Mouse (Mus musculus) liver, adult 2 months (tissue): ENCODE results near the gene Cep97. TPM values are rescaled to one million over a fixed set of nuclear protein-coding genes. Genes with fewer than 3 reads are reported as not detected.
A peak's percentile ranks its signal among the peaks of the same experiment; 100 is the strongest.
"Not testable (repeated sequence)": the region's sequence is repeated elsewhere in the genome, so short reads cannot be mapped to it uniquely, and the experiment has no call there.

Experiments used
- DNase-seq: peaks from one replicate; pipeline ENCODE4 v3.0.0-alpha.2; 2011; ENCODE audit warnings: low read depth, low spot score; ENCODE audit errors: extremely low read depth
- H3K27ac ChIP-seq: fragments of 200-500 bp; replicated peaks from 2 replicates; pipeline ENCODE4 v1.5.1; 2012; ENCODE audit warnings: low read depth, mild to moderate bottlenecking, control low read depth, inconsistent platforms, low read length; ENCODE audit not compliant: insufficient read depth
- H3K27me3 ChIP-seq: fragments of 200-500 bp; 2 replicates; pipeline ENCODE4 v1.6.1; 2012; ENCODE audit warnings: mild to moderate bottlenecking, moderate library complexity, low read length, inconsistent platforms; ENCODE audit not compliant: control insufficient read depth, insufficient read depth
- H3K36me3 ChIP-seq: fragments of 200-500 bp; 2 replicates; pipeline ENCODE4 v1.6.1; 2012; ENCODE audit warnings: low read length, inconsistent platforms; ENCODE audit not compliant: control insufficient read depth, insufficient read depth
- H3K4me1 ChIP-seq: fragments of 200-500 bp; 2 replicates; pipeline ENCODE4 v1.6.1; 2011; ENCODE audit warnings: low read length; ENCODE audit not compliant: control insufficient read depth, insufficient read depth
- H3K4me3 ChIP-seq: fragments of 200-500 bp; 2 replicates; pipeline ENCODE4 v1.5.1; 2011; ENCODE audit warnings: low read depth, mild to moderate bottlenecking, control low read depth, low read length, moderate library complexity; ENCODE audit not compliant: insufficient read depth
- H3K79me2 ChIP-seq: fragments of 200-500 bp; 2 replicates; pipeline ENCODE4 v1.6.1; 2012; ENCODE audit warnings: inconsistent platforms, mild to moderate bottlenecking, low read length, moderate library complexity; ENCODE audit not compliant: control insufficient read depth, insufficient read depth
- H3K9ac ChIP-seq: fragments of 200-500 bp; 2 replicates; pipeline ENCODE4 v1.6.1; 2012; ENCODE audit warnings: low read depth, mild to moderate bottlenecking, control low read depth, inconsistent platforms, low read length
- CTCF ChIP-seq: fragments of 200-500 bp; IDR thresholded peaks from 2 replicates; pipeline ENCODE4 v1.5.1; 2011; ENCODE audit warnings: low read depth, low read length, control low read depth
- POLR2A ChIP-seq: fragments of 200-500 bp; IDR thresholded peaks from 2 replicates; pipeline ENCODE4 v1.6.1; 2011; ENCODE audit warnings: low read length, control low read depth; ENCODE audit not compliant: insufficient read depth; ENCODE audit errors: extremely low read depth
- WGBS: fragments of 180-500 bp; shearing (Covaris S2); methylation state at CpG from one replicate; pipeline ENCODE4 v1.1.7; 2018; 5-methylcytosine and 5-hydroxymethylcytosine counted together
- polyA plus RNA-seq: library from polyadenylated mRNA; depleted of rRNA; stranded (reverse); fragments of >200 nt; gene quantifications from 2 replicates; pipeline ENCODE4 v1.2.3, GENCODE M21; 2012
- total RNA-seq: library from RNA; depleted of rRNA; stranded (reverse); fragments of >200 nt; gene quantifications from 2 replicates; pipeline ENCODE4 v1.2.3, GENCODE M21; 2014

The Cep97 gene
- total and polyA plus RNA-seq, 2 experiments = 0.39 to 1.7 TPM

DNA sequence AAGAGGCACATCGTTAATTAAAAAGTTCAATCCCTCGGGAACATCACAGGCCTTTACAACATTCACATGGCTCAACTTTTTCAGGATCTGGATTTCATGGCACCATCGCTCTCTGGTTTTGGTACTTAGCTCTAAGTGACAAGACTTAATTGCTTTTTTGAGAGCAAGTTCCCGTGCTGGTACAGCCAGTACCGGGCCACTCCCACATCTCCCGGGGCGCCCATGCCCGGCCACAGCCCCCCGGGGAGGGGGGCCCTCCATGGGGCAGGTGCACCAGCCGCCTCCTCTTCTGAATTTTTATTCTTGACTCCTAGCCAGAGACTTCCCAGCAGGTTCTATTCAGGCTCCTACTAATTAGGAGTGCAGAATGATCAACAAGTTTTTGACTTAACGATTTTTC is 50.4 kb downstream of the Cep97 start:
- DNase-seq = no peak
- Histone ChIP-seq H3K9ac (no peak overlapping the region), H3K36me3 (no peaks in the 10 kb centered on the region)

DNA sequence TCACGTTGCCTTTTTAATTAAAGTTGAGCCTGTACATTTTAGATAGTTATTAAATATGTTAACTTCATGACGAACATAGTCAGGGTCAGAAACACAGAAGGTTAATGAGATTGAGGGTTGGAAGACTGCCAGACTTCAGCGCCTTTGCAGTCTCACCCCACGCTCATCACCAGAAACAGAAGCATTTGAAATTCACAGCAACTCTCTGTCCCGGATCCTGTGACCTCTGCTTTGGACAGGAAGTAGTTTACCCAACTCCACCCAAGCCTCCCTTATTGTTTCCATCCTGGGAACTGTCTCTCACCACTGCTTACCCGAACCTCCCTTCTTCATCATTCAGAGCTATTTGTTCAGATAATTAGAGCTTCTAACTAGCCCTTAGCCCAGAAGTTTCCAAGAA is 58.6 kb downstream of the Cep97 start:
- H3K27me3 ChIP-seq = no peaks in the 10 kb centered on the region
- no peak overlapping the region for H3K27ac ChIP-seq
- DNase-seq = no peak
- no peak overlapping the region for H3K4me3 ChIP-seq
- TF ChIP-seq POLR2A = no peak
- no peak for TF ChIP-seq CTCF
- H3K4me1 ChIP-seq = peaks cover 2% of the 10 kb centered on the region; the same call in 1 of the 2 replicates
- no peaks in the 10 kb centered on the region for H3K79me2 ChIP-seq
- H3K36me3 ChIP-seq = no peaks in the 10 kb centered on the region
- H3K9ac ChIP-seq = no peak overlapping the region
- WGBS = 61% methylated on average over 6 of the region's 6 CpGs

More for the DNA sequence above, 50.4 kb downstream of the Cep97 start:
- Histone ChIP-seq H3K4me1 (no peaks in the 10 kb centered on the region), H3K79me2 (no peaks in the 10 kb centered on the region), H3K27ac (no peak overlapping the region), H3K27me3 (no peaks in the 10 kb centered on the region), H3K4me3 (no peak overlapping the region)
- 90% methylated on average over 11 of the region's 11 CpGs for WGBS
- TF ChIP-seq CTCF (no peak), POLR2A (no peak)

DNA sequence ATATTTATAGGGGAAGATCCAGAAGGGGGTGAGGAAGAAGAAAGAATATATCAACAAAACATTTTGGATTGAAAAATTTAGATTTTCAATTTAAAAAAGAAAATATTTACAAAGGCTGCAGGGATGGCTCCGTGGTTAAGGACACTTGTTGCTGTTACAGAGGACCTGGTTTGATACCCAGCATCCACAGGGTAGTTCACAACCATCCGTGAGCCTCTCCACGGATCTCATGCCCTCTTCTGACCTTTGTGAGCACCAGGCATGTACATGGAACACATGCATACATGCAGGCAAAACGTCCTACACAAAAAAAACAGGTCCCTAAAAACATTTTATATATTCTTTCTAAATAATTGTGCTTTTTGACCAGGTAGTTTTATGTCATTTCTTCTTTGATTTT is 70.8 kb downstream of the Cep97 start:
- no peaks in the 10 kb centered on the region for H3K79me2 ChIP-seq
- peaks cover 2% of the 10 kb centered on the region; the same call in 1 of the 2 replicates for H3K4me1 ChIP-seq
- no peak overlapping the region for H3K4me3 ChIP-seq
- no peak for TF ChIP-seq POLR2A
- TF ChIP-seq CTCF = no peak
- no peaks in the 10 kb centered on the region for H3K27me3 ChIP-seq
- H3K27ac ChIP-seq = no peak overlapping the region
- DNase-seq = no peak
- H3K9ac ChIP-seq = no peak overlapping the region
- WGBS = 59% methylated on average over 4 of the region's 4 CpGs
- no peaks in the 10 kb centered on the region for H3K36me3 ChIP-seq

DNA sequence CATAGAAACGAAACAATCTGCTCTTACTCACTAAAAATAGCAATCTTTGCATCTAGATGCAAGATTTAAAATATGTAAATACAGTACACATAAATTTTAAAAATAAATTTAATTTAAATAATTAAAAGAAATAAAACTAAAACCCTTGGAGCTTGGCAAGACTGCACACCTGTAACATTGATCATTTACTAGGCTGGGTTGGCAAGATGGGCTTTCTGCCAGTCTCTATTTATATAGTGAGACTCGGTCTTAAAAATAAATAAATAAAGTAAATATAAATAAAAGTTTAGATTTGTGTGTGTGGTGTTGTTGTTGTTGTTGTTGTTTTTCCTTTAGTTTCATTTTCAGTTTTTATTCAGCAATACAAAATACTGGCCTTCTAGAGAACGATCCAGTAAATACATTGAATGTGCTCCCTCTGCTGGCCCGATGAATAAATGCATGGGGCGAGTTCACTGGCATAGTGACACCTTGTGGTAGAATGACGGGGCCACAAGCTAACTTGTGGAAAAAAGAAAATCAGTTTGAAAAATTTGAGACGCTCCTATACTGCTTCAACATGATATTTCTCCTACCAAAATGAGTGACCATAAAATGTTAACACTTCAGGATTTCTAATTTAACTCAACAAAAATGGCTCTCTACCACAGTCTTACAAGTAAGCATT is 71.4 kb downstream of the Cep97 start:
- Histone ChIP-seq H3K4me1 (peaks cover 2% of the 10 kb centered on the region; the same call in 1 of the 2 replicates), H3K4me3 (0 out of 2 replicates have a peak overlapping the region, but pooled peaks have one; percentile 34), H3K36me3 (no peaks in the 10 kb centered on the region), H3K27ac (no peak overlapping the region), H3K27me3 (no peaks in the 10 kb centered on the region), H3K79me2 (no peaks in the 10 kb centered on the region), H3K9ac (no peak overlapping the region)
- 13% methylated on average over 7 of the region's 7 CpGs for WGBS
- peak; percentile 75 for DNase-seq
- peak; percentile 79 for TF ChIP-seq CTCF
- no peak for TF ChIP-seq POLR2A

DNA sequence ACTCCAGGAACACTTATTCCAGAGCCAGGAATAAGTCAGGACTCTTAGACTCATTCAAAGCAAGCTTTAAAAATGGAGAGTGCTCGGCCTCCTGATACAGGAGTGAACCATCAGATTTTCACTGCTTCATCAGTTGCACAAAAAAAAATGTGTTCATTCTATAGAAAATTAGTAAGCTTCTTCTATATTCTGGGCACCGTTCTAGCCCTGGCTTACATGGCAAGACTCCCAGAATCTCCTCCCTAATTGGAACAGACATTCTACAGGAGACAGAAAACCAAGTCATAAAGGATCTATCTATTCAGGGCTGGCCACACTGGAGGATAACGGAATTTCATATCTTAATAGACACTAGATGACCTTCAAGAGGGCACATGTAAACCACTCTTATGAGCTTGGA is 73.6 kb downstream of the Cep97 start:
- WGBS = 83% methylated on average over 3 of the region's 3 CpGs
- no peaks in the 10 kb centered on the region for H3K27me3 ChIP-seq

DNA sequence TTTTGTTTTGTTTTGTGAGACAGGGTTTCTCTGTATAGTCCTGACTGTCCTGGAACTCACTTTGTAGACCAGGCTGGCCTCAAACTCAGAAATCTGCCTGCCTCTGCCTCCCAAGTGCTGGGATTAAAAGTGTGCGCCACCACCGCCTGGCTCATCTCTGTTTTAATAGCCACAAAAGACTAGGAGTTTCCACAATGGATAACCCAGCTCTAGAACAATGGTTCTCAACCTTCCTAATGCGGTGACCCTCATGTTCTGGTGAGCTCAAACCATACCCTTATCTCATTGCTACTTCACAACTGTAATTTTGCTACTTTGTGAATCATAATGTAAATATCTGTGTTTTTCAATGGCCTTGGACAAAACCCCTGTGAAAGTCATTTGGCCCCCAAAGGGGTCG is 75.2 kb downstream of the Cep97 start:
- not testable (repeated sequence) for H3K36me3 ChIP-seq, H3K27ac ChIP-seq, DNase-seq, H3K9ac ChIP-seq, H3K27me3 ChIP-seq, H3K79me2 ChIP-seq, H3K4me1 ChIP-seq, H3K4me3 ChIP-seq
- WGBS = 95% methylated on average over 4 of the region's 4 CpGs

More for the DNA sequence above, 73.6 kb downstream of the Cep97 start:
- Histone ChIP-seq H3K4me3 (no peak overlapping the region), H3K4me1 (peaks cover 2% of the 10 kb centered on the region; the same call in 1 of the 2 replicates), H3K79me2 (no peaks in the 10 kb centered on the region), H3K27ac (no peak overlapping the region), H3K36me3 (no peaks in the 10 kb centered on the region), H3K9ac (no peak overlapping the region)
- TF ChIP-seq POLR2A (no peak), CTCF (no peak)
- no peak for DNase-seq
